Mouse (Mus musculus): ENCODE results near the gene Lrg1. TPM values are rescaled to one million over a fixed set of nuclear protein-coding genes. Genes with fewer than 3 reads are reported as not detected.
"Not testable (repeated sequence)": the region's sequence is repeated elsewhere in the genome, so short reads cannot be mapped to it uniquely, and the experiment has no call there.

Gene Lrg1
- total RNA-seq, 2 experiments from 2014 or later = 11.4 to 23.0 TPM

- DNase-seq (ENCODE audit: low spot score) = peak; percentile 83
Measured at GRCm38 (mm10) chr17:56109219-56110051, 12.4 kb downstream of the Lrg1 start, which contains the start of gene Plin4. Gene Plin4, minus strand, starts transcription at chr17:56109803.

GRCm38 (mm10) chr17:56108334-56109044 is 13.3 kb downstream of the Lrg1 start:
- DNase-seq (ENCODE audit: low spot score) = peak; percentile 93

GRCm38 (mm10) chr17:56107736-56108135 is 14.1 kb downstream of the Lrg1 start:
- no peak for DNase-seq (ENCODE audit: low spot score)

- no peak for DNase-seq (ENCODE audit: low spot score)
Measured at GRCm38 (mm10) chr17:56106981-56107380, 14.8 kb downstream of the Lrg1 start.

- not testable (repeated sequence) for DNase-seq (ENCODE audit: low spot score)
Measured at GRCm38 (mm10) chr17:56106436-56106835, 15.4 kb downstream of the Lrg1 start.

- not testable (repeated sequence) for DNase-seq (ENCODE audit: low spot score)
Measured at GRCm38 (mm10) chr17:56104821-56105220, 17.0 kb downstream of the Lrg1 start.

GRCm38 (mm10) chr17:56103465-56104285 is 18.1 kb downstream of the Lrg1 start:
- DNase-seq (ENCODE audit: low spot score) = peak; percentile 64

GRCm38 (mm10) chr17:56102927-56103326 is 18.9 kb downstream of the Lrg1 start:
- no peak for DNase-seq (ENCODE audit: low spot score)

- DNase-seq (ENCODE audit: low spot score) = no peak
Measured at GRCm38 (mm10) chr17:56102158-56102557, 19.6 kb downstream of the Lrg1 start.

- peak; percentile 79 for DNase-seq (ENCODE audit: low spot score)
Measured at GRCm38 (mm10) chr17:56100811-56101210, 21.0 kb downstream of the Lrg1 start.

- DNase-seq (ENCODE audit: low spot score) = peak; percentile 71
Measured at GRCm38 (mm10) chr17:56098711-56099572, 22.9 kb downstream of the Lrg1 start.

- no peak for DNase-seq (ENCODE audit: low spot score)
Measured at GRCm38 (mm10) chr17:56098180-56098579, 23.6 kb downstream of the Lrg1 start.

GRCm38 (mm10) chr17:56096883-56097282 is 24.9 kb downstream of the Lrg1 start:
- DNase-seq (ENCODE audit: low spot score) = no peak

- no peak for DNase-seq (ENCODE audit: low spot score)
Measured at GRCm38 (mm10) chr17:56092794-56093193, 29.0 kb downstream of the Lrg1 start.

- DNase-seq (ENCODE audit: low spot score) = no peak
Measured at GRCm38 (mm10) chr17:56092312-56092711, 29.5 kb downstream of the Lrg1 start.

GRCm38 (mm10) chr17:56080781-56081585 is 40.8 kb downstream of the Lrg1 start:
- no peak for DNase-seq (ENCODE audit: low spot score)

- DNase-seq (ENCODE audit: low spot score) = no peak
Measured at GRCm38 (mm10) chr17:56079921-56080320, 41.9 kb downstream of the Lrg1 start.

GRCm38 (mm10) chr17:56078880-56079795 is 42.7 kb downstream of the Lrg1 start, which contains the start of gene Hdgfl2:
Gene Hdgfl2, plus strand, starts transcription at chr17:56079634.
- DNase-seq (ENCODE audit: low spot score) = peak; percentile 100

- not testable (repeated sequence) for DNase-seq (ENCODE audit: low spot score)
Measured at GRCm38 (mm10) chr17:56078361-56078760, 43.4 kb downstream of the Lrg1 start.

Data from gastrocnemius, adult 18-20 months (tissue).